Comparison of ENCODE assay signal across 15 mouse cellular contexts in the genomic region with DNA sequence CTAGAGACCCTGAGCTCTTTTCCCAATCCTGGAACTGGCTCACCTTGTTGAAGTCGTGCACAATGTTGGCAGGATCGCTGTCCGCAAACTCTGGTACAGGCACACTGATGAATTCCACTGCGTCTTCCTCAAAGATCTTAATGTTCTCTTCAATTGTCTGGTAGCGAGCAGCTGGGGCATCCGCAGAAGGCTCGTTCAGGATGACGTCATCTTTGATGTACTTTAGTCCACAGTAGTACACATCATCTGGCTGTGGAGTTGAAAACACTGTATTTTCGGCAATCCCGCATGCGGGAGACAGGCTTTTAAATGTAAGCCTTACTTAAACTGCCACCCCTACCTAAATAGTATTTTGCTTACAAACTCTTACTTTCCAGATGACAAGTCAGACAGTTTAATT.
"Had no signal": no experiment of that assay in that cellular context is flagged by ENCODE, and none has a peak within 500 bp of the region (broad histone marks: within the 10 kb centered on the region; RNA-seq: fewer than 3 reads in every experiment).

No protein-coding gene starts in this region.

- H3K9ac ChIP-seq: kidney, embryonic 15.5 days; limb, embryonic 13.5 days; liver, embryonic 14.5 days; midbrain, embryonic 15.5 days; neural tube, embryonic 12.5 days had no signal

- H3K4me2 ChIP-seq: kidney, embryonic 15.5 days; limb, embryonic 13.5 days; midbrain, embryonic 15.5 days; neural tube, embryonic 12.5 days had no signal

- H3K27ac ChIP-seq: limb, embryonic 13.5 days; liver, embryonic 14.5 days; midbrain, embryonic 10.5 days; midbrain, embryonic 15.5 days; neural tube, embryonic 12.5 days; stomach, postnatal 0 days had no signal

- DNase-seq: kidney, adult 2 months; kidney, postnatal 14 days; left cerebral cortex, postnatal 4 days; lung, adult 2 months; lung, postnatal 4 days; right cerebral cortex, postnatal 25 days; thymus, postnatal 4 days had no signal

- H3K27me3 ChIP-seq: kidney, embryonic 15.5 days; limb, embryonic 13.5 days; midbrain, embryonic 15.5 days; neural tube, embryonic 12.5 days had no signal

- H3K9me3 ChIP-seq: kidney, embryonic 15.5 days; limb, embryonic 13.5 days; midbrain, embryonic 10.5 days; midbrain, embryonic 15.5 days; neural tube, embryonic 12.5 days had no signal

- H3K4me1 ChIP-seq: limb, embryonic 13.5 days; midbrain, embryonic 10.5 days; midbrain, embryonic 15.5 days; neural tube, embryonic 12.5 days had no signal

- ATAC-seq: lung, postnatal 0 days; midbrain, embryonic 15.5 days had no signal

- H3K4me3 ChIP-seq: kidney, embryonic 15.5 days; limb, embryonic 13.5 days; midbrain, embryonic 10.5 days; midbrain, embryonic 15.5 days; neural tube, embryonic 12.5 days had no signal
